Mouse (Mus musculus): Measurements from ENCODE around the gene 3110001I22Rik. TPM values are rescaled to one million over a fixed set of nuclear protein-coding genes. Genes with fewer than 3 reads are reported as not detected.
A peak's percentile ranks its signal among the peaks of the same experiment; 100 is the strongest.
"Not testable (repeated sequence)": the region's sequence is repeated elsewhere in the genome, so short reads cannot be mapped to it uniquely, and the experiment has no call there.

Gene 3110001I22Rik
- 1 to 10 TPM; 4.1 to 6.4 TPM for total RNA-seq (2021)
- long read RNA-seq, experiment 1, partial matches to known transcripts = 0 of 1 reads
- long read RNA-seq, experiment 1, other reads (novel, unspliced or antisense) = 0 of 1 reads
- long read RNA-seq, experiment 2, partial matches to known transcripts = 0 of 1 reads
- long read RNA-seq, experiment 2, other reads (novel, unspliced or antisense) = 0 of 1 reads

DNA sequence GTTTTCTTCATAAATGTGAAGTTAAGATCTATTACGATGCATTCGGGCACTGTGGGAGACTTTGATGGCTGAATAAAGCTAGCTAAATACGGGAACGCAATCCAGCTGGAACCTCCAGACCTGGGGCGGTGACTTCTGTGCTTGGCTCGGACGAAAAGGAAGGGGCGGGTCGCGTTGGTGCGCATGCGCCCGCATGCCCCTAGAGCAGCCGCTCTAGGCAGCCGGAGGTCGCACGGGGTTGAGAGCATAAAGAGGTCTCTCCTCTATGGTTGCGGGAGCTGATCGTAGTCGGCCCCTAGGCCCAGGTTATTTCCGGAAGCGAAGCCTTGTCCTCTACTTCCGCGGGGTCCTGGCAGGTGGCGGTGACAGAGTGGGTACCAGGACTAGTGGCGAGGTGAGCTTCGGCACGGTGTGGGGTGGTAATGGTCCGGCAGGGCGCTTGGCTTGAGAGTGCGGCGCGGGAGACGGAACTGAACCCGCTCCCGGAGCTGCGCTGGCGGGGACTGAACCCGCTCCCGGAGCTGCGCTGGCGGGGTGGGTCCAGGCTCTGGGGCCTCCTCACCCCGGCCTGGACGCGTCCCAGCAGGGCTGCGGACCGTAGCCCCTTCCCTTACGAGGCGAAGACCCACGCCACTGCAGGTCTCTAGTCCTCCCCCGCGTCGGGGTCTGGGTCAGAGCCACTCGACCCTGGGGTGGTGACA, at the start of gene 3110001I22Rik, which contains the start of gene Bfar:
Gene 3110001I22Rik (plus strand): TSS at position 245 of the 701 bp plus-strand sequence.
Gene Bfar (plus strand): TSS at position 174 of the 701 bp plus-strand sequence.
- peak; percentile 92 to 94 for DNase-seq

DNA sequence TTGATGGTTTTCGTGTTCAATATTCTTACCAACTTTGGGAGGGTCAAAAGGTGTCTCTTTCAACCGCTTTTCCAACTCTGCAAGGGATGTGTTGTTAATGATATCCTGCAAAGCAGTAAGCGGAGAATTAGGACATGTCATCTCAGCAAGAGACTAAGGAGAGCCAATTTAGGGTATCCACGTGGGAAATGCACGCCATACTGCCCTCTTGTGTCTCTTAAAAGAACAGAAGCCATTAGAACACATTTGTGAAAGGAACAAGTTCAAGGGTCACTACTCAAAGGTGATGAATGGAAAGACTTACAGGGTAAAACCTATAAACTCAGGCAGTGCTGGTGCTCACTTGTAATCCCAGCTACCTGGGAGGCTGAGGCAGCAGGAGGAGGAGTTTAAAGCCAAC, 43.4 kb upstream of the 3110001I22Rik start:
- DNase-seq = no peak

DNA sequence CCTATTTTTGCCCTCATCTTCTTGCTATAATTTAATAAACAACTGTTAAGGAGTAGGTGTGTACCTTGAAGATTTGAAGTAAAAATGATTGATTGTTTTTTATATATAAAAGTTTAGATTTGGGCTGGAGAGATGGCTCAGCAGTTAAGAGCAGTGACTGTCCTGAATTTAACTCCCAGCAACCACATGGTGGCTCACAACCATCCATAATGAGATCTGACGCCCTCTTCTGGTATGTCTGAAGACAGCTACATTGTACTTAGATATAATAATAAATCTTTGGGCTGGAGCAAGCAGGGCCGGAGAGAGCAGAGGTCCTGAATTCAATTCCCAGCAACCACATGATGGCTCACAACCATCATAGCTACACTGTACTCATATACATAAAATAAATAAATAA, 33.5 kb upstream of the 3110001I22Rik start:
- not testable (repeated sequence) for DNase-seq

DNA sequence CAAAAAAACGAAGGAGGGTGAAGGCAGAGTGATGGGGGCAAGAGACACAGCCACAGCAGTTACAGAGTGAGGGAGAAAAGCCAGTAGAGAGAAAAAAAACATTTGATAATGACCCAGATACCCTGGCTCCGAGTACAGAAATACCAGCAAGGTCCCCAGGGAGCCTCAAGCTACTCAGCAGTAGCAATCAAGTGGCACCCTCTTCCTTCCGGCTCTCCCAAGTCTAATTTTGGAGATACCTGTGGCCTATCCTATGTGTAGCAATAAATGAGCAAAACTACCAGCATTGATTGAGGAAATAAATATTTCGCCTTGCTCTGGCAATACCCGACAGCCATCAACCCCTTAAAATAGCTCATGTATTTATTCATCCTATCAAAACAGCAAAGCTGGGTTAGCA, 32.2 kb upstream of the 3110001I22Rik start:
- DNase-seq = no peak

DNA sequence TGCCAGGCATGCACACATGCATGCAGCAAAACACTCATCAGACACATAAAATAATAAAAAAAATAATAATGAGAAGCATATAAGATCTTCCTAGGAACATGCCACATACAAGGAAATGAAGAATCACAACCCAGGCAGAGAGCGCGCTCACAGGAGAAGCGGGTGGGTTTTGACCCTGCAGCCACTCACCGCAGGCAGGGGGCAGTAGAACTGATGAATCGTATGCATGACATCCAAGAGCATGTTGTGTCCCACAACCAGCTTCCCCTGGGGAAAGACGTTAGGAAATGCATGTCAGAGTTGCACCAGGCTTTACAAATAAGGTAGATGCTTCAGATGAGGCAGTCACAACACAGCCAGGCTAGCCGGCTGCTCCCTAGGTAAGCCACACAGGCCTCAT, 31.7 kb upstream of the 3110001I22Rik start:
- DNase-seq = peak; percentile 1 to 12

- no peak for DNase-seq
Observed at GRCm38 (mm10) chr16:13644474-13644873, 27.3 kb upstream of the 3110001I22Rik start.

GRCm38 (mm10) chr16:13645930-13646329, 25.8 kb upstream of the 3110001I22Rik start:
- DNase-seq = no peak

- DNase-seq = no peak
Observed at GRCm38 (mm10) chr16:13658886-13659285, 12.8 kb upstream of the 3110001I22Rik start.

DNA sequence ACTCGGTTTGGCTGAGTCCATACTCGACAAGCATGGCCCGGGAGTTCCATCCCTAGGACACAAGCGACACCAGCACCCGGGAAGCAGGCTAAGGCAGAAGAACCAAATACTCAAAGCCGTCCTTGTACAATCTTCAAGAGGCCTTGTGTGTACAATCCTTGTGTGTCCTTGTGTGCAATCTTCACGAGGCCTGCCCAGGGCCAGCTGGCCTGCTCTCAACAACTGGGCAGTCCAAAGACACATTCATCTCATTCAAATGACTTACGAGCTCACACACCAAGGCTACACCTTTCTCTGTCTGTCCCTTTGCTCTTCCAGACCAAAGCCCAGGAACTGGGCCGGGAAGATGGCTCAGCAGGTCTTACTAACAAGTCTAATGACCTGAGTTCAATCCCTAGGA, 11.0 kb upstream of the 3110001I22Rik start:
- peak; percentile 44 to 72 for DNase-seq

DNA sequence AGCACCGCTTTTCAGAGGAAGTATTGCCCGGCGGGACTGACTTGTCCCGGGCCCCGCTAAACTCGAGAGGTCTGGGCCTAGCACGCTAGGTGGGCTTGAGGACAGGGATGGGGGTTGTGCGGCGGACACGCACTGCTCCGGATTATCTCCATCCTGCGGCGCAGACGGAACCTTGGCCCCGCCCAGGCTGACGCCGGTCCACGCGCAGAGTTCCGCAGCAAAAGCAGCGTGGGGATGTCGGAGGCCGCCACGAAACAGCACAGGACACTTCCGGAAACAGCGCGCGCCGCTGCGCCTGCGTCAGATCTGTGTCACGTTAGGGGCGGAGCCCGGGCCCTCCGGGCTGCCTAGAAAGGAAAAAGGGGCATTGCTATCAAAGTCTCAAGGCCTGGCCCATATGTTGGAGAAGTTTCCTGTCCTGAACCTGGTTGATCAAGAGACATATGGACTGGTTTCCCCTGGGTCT, 3.8 kb upstream of the 3110001I22Rik start, which contains the start of gene Parn:
Gene Parn (minus strand): TSS at position 293 of the 466 bp plus-strand sequence.
- DNase-seq = peak; percentile 96 to 97

DNA sequence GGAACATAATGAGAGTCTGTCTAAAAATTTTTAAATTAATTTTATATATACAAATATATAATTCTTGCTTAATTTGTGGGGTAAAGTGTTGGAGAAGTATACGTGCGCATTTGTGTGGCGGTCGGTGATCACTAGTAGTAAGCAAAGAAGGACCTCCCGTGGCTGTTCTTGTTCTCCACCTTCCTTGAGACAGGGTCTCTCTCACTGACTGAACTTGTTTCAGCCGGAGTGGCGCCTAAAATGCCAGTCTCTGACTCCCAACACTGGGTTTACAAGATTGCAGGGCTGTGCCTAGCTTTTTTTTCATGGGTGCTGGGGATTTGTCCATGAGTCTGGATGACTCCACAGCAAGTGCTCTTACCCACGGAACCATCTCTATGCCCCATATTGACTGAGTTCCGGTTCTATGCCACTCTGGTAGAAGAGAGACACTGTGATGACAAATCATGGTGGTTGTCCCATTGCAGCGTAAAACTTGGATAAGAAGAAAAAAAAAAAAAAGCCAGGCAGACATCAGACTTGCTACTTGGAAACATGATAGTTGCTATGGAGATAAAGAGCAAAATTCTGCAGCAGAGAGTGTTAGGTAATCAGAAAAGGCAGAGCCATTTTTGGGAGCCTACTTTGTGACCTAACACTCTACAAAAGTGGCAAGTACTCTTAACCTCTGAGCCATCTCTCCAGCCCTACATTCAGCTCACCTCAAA, 3.2 kb upstream of the 3110001I22Rik start:
- DNase-seq = no peak

GRCm38 (mm10) chr16:13669282-13669681, 2.4 kb upstream of the 3110001I22Rik start:
- DNase-seq = no peak

GRCm38 (mm10) chr16:13670896-13671295, 833 bp upstream of the 3110001I22Rik start:
- not testable (repeated sequence) for DNase-seq

- peak; percentile 82 to 83 for DNase-seq
Observed at GRCm38 (mm10) chr16:13672386-13672898, 713 bp downstream of the 3110001I22Rik start.

GRCm38 (mm10) chr16:13673114-13673513, 1.4 kb downstream of the 3110001I22Rik start:
- DNase-seq = no peak

- DNase-seq = peak; percentile 45 to 51
Observed at GRCm38 (mm10) chr16:13674511-13674910, 2.8 kb downstream of the 3110001I22Rik start.

- DNase-seq = no peak
Observed at GRCm38 (mm10) chr16:13678601-13679319, 7.0 kb downstream of the 3110001I22Rik start.

- no peak for DNase-seq
Observed at GRCm38 (mm10) chr16:13698998-13699397, 27.3 kb downstream of the 3110001I22Rik start.

DNA sequence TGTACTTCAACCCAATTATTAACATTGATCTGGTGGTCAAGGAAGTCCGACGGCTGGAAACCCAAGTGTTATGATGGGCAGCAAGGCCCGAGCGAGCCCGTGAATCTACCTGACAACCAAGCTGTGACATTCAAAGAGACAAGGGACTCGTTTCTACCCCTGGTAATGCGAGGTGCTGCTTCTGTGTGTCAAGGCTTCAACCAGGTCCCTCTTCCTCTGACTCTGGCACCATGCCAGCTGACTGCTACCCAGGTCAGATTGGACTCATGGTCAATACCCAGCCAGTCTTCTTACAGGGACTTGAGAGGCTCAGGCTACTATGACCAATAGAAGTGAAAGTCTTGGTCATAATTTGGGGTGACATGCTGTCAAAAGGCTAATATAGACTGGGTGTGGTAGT, 30.5 kb downstream of the 3110001I22Rik start:
- peak; percentile 12 to 24 for DNase-seq

GRCm38 (mm10) chr16:13704676-13705075, 32.9 kb downstream of the 3110001I22Rik start:
- DNase-seq = no peak

DNA sequence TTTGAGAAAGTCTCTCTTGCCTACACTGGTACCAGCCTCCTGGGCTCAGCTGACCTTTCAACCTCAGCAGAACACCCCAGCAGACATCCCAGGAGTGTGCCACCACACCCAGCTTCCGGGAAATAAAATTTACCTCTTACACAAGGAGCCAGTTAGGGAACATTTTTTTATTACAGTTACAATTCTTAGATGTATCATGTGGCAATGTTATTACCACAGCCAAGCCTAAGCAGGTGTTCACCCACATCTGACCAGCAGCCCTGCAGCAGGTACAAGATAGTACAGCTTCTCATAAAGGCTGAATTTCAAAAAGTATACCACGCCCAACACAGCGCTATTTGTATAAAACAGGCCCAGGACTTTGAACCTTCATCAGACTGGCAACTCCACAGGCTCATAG, 43.2 kb downstream of the 3110001I22Rik start:
- no peak for DNase-seq

Data from adrenal gland, postnatal 36 days (tissue).